Mouse (Mus musculus): ENCODE data around the gene Zfp524. TPM values are rescaled to one million over a fixed set of nuclear protein-coding genes. Genes with fewer than 3 reads are reported as not detected.

Zfp524 gene
- polyA plus RNA-seq, 1 experiment from 2014 or later = 9.1 TPM

GRCm38 (mm10) chr7:5064886-5065285 lies 50.7 kb downstream of the Zfp524 start:
- H3K4me1 ChIP-seq (ENCODE audit: insufficient read depth) = peaks cover 38% of the 10 kb centered on the region
- 84% methylated on average over 6 of the region's 6 CpGs for WGBS (ENCODE audit: insufficient replicate concordance)
- H3K4me3 ChIP-seq (ENCODE audit: low read depth, low read length) = no peak overlapping the region
- peak overlapping the region; percentile 98 for H3K4me2 ChIP-seq (ENCODE audit: low read depth, low read length)
- no peaks in the 10 kb centered on the region for H3K9me3 ChIP-seq (ENCODE audit: low read length)
- TF ChIP-seq CTCF (IDR thresholded peaks at IDR 0.05; ENCODE audit: low read depth) = no peak
- no peak for TF ChIP-seq EP300 (IDR thresholded peaks at IDR 0.05; ENCODE audit: low read depth)
- DNase-seq = no peak
- no peak overlapping the region; the same call in 1 of the 2 replicates for H3K9ac ChIP-seq (replicated peaks)
- ATAC-seq = no peak
- H3K27ac ChIP-seq (ENCODE audit: low read depth) = no peak overlapping the region
- H3K36me3 ChIP-seq (replicated peaks; ENCODE audit: insufficient read depth, low read length) = peaks cover 40% of the 10 kb centered on the region
- no peaks in the 10 kb centered on the region for H3K27me3 ChIP-seq (ENCODE audit: insufficient read depth, low read length)

Other genes with a start within 250 kb of the Zfp524 start
- not detected in 2 replicates for gene Fam71e2, start 243.1 kb upstream of the Zfp524 start, polyA plus RNA-seq (2015; fragmentation: Nextera tagmentation; extraction: Ambion mirVana)
- 0.07 TPM in 1 of 2 replicates, not detected in the other for gene Il11, start 231.6 kb upstream of the Zfp524 start, polyA plus RNA-seq (2015; fragmentation: Nextera tagmentation; extraction: Ambion mirVana)
- gene Tmem190, start 231.5 kb upstream of the Zfp524 start, polyA plus RNA-seq (2015; fragmentation: Nextera tagmentation; extraction: Ambion mirVana) = 0.34 TPM in 1 of 2 replicates, not detected in the other
- 23.6 and 24.2 TPM in 2 replicates for gene Tmem238, start 224.8 kb upstream of the Zfp524 start, polyA plus RNA-seq (2015; fragmentation: Nextera tagmentation; extraction: Ambion mirVana)
- 280 and 288 TPM in 2 replicates for gene Rpl28, start 221.5 kb upstream of the Zfp524 start, polyA plus RNA-seq (2015; fragmentation: Nextera tagmentation; extraction: Ambion mirVana)
- gene Ube2s, start 201.8 kb upstream of the Zfp524 start, polyA plus RNA-seq (2015; fragmentation: Nextera tagmentation; extraction: Ambion mirVana) = 135 and 139 TPM in 2 replicates
- not detected in 2 replicates for gene Shisa7, start 169.7 kb upstream of the Zfp524 start, polyA plus RNA-seq (2015; fragmentation: Nextera tagmentation; extraction: Ambion mirVana)
- 8.0 and 8.3 TPM in 2 replicates for gene Isoc2b, start 144.2 kb upstream of the Zfp524 start, polyA plus RNA-seq (2015; fragmentation: Nextera tagmentation; extraction: Ambion mirVana)
- gene Isoc2a, start 137.3 kb upstream of the Zfp524 start, polyA plus RNA-seq (2015; fragmentation: Nextera tagmentation; extraction: Ambion mirVana) = 2.3 and 2.4 TPM in 2 replicates
- not detected in 2 replicates for gene Gm36210, start 107.9 kb upstream of the Zfp524 start, polyA plus RNA-seq (2015; fragmentation: Nextera tagmentation; extraction: Ambion mirVana)
- gene Zfp628, start 99.2 kb upstream of the Zfp524 start, polyA plus RNA-seq (2015; fragmentation: Nextera tagmentation; extraction: Ambion mirVana) = 0.90 and 1.0 TPM in 2 replicates
- gene Nat14, start 92.4 kb upstream of the Zfp524 start, polyA plus RNA-seq (2015; fragmentation: Nextera tagmentation; extraction: Ambion mirVana) = 0.09 and 0.20 TPM in 2 replicates
- 0.06 TPM in 2 replicates for gene Ssc5d, start 88.6 kb upstream of the Zfp524 start, polyA plus RNA-seq (2015; fragmentation: Nextera tagmentation; extraction: Ambion mirVana)
- 0.09 TPM in 1 of 2 replicates, not detected in the other for gene Sbk2, start 50.0 kb upstream of the Zfp524 start, polyA plus RNA-seq (2015; fragmentation: Nextera tagmentation; extraction: Ambion mirVana)
- gene Sbk3, start 43.2 kb upstream of the Zfp524 start, polyA plus RNA-seq (2015; fragmentation: Nextera tagmentation; extraction: Ambion mirVana) = not detected in 2 replicates
- 3.2 and 4.0 TPM in 2 replicates for gene Zfp579, start 18.3 kb upstream of the Zfp524 start, polyA plus RNA-seq (2015; fragmentation: Nextera tagmentation; extraction: Ambion mirVana)
- 9.6 and 10.1 TPM in 2 replicates for gene Fiz1, start 282 bp downstream of the Zfp524 start, polyA plus RNA-seq (2015; fragmentation: Nextera tagmentation; extraction: Ambion mirVana)
- 1.8 and 2.1 TPM in 2 replicates for gene Gm44973, start 1.1 kb downstream of the Zfp524 start, polyA plus RNA-seq (2015; fragmentation: Nextera tagmentation; extraction: Ambion mirVana)
- 1.2 and 1.3 TPM in 2 replicates for gene Zfp865, start 6.0 kb downstream of the Zfp524 start, polyA plus RNA-seq (2015; fragmentation: Nextera tagmentation; extraction: Ambion mirVana)
- gene Ccdc106, start 6.1 kb downstream of the Zfp524 start, polyA plus RNA-seq (2015; fragmentation: Nextera tagmentation; extraction: Ambion mirVana) = 0.12 TPM in 1 of 2 replicates, not detected in the other
- gene 4632433K11Rik, start 19.7 kb downstream of the Zfp524 start, polyA plus RNA-seq (2015; fragmentation: Nextera tagmentation; extraction: Ambion mirVana) = not detected in 2 replicates
- gene Zfp784, start 24.0 kb downstream of the Zfp524 start, polyA plus RNA-seq (2015; fragmentation: Nextera tagmentation; extraction: Ambion mirVana) = 1.9 and 2.4 TPM in 2 replicates
- 3.2 and 4.4 TPM in 2 replicates for gene Zfp580, start 37.1 kb downstream of the Zfp524 start, polyA plus RNA-seq (2015; fragmentation: Nextera tagmentation; extraction: Ambion mirVana)
- 34.7 and 36.8 TPM in 2 replicates for gene U2af2, start 47.7 kb downstream of the Zfp524 start, polyA plus RNA-seq (2015; fragmentation: Nextera tagmentation; extraction: Ambion mirVana)
- 34.7 and 38.0 TPM in 2 replicates for gene Epn1, start 65.8 kb downstream of the Zfp524 start, polyA plus RNA-seq (2015; fragmentation: Nextera tagmentation; extraction: Ambion mirVana)
- gene Rfpl4, start 102.5 kb downstream of the Zfp524 start, polyA plus RNA-seq (2015; fragmentation: Nextera tagmentation; extraction: Ambion mirVana) = not detected in 2 replicates
- 0.42 and 0.78 TPM in 2 replicates for gene Rasl2-9, start 111.5 kb downstream of the Zfp524 start, polyA plus RNA-seq (2015; fragmentation: Nextera tagmentation; extraction: Ambion mirVana)
- gene Vmn1r55, start 135.3 kb downstream of the Zfp524 start, polyA plus RNA-seq (2015; fragmentation: Nextera tagmentation; extraction: Ambion mirVana) = not detected in 2 replicates
- not detected in 2 replicates for gene Vmn1r56, start 182.3 kb downstream of the Zfp524 start, polyA plus RNA-seq (2015; fragmentation: Nextera tagmentation; extraction: Ambion mirVana)
- gene Vmn1r57, start 204.1 kb downstream of the Zfp524 start, polyA plus RNA-seq (2015; fragmentation: Nextera tagmentation; extraction: Ambion mirVana) = not detected in 2 replicates